ENCODE assay signal across 18 mouse cellular contexts in genomic region chr13:92398491-92399384, GRCm38 (mm10). TPM values are rescaled to one million over a fixed set of nuclear protein-coding genes. Genes with fewer than 3 reads are reported as not detected.
A peak's percentile ranks its signal among the peaks of the same experiment; 100 is the strongest.
DNase-seq lines count a peak whose midpoint lies in the region; ATAC-seq and TF ChIP-seq lines count a peak whose summit lies in the region.
"Had no signal": no experiment of that assay in that cellular context is flagged by ENCODE, and none has a peak within 500 bp of the region (broad histone marks: within the 10 kb centered on the region; RNA-seq: fewer than 3 reads in every experiment).

No protein-coding gene starts in this region.

- H3K4me3 ChIP-seq in forebrain, embryonic 14.5 days (ENCODE audit: low read depth, low read length), result no peak overlapping the region
- H3K4me3 ChIP-seq in forebrain, embryonic 11.5 days (ENCODE audit: low read depth, low read length), result no peak overlapping the region
- no peak overlapping the region for H3K4me3 ChIP-seq in midbrain, embryonic 16.5 days (ENCODE audit: low read depth, low read length)
- H3K4me3 ChIP-seq in midbrain, embryonic 13.5 days (replicated peaks), result no peak overlapping the region
- no peak overlapping the region for H3K4me3 ChIP-seq in cerebellum, adult 2 months (replicated peaks; ENCODE audit: insufficient read depth, low read depth, low read length)
- H3K4me3 ChIP-seq: liver, embryonic 12.5 days had no signal

- H3K9ac ChIP-seq in forebrain, embryonic 14.5 days (ENCODE audit: low read length), result no peak overlapping the region
- H3K9ac ChIP-seq in forebrain, embryonic 11.5 days (ENCODE audit: low read length), result no peak overlapping the region
- no peak overlapping the region for H3K9ac ChIP-seq in midbrain, embryonic 16.5 days (ENCODE audit: low read depth, low read length)
- H3K9ac ChIP-seq in midbrain, embryonic 13.5 days (replicated peaks), result no peak overlapping the region
- H3K9ac ChIP-seq: liver, embryonic 12.5 days had no signal

- H3K36me3 ChIP-seq in forebrain, embryonic 14.5 days (ENCODE audit: control insufficient read depth, insufficient read depth, low read length), result no peaks in the 10 kb centered on the region
- H3K36me3 ChIP-seq in forebrain, embryonic 11.5 days (ENCODE audit: control insufficient read depth, insufficient read depth, low read length), result no peaks in the 10 kb centered on the region
- H3K36me3 ChIP-seq in midbrain, embryonic 16.5 days (ENCODE audit: control insufficient read depth, insufficient read depth, low read length), result no peaks in the 10 kb centered on the region
- no peaks in the 10 kb centered on the region for H3K36me3 ChIP-seq in midbrain, embryonic 13.5 days
- H3K36me3 ChIP-seq: liver, embryonic 12.5 days had no signal

- no peak for TF ChIP-seq POLR2A in cerebellum, adult 2 months (IDR thresholded peaks at IDR 0.05; ENCODE audit: borderline replicate concordance, insufficient read depth, low read length)

- H3K4me1 ChIP-seq in forebrain, embryonic 14.5 days (ENCODE audit: control insufficient read depth, insufficient read depth, low read length), result no peaks in the 10 kb centered on the region
- H3K4me1 ChIP-seq in forebrain, embryonic 11.5 days (replicated peaks; ENCODE audit: control insufficient read depth, insufficient read depth, low read length), result no peaks in the 10 kb centered on the region
- H3K4me1 ChIP-seq in midbrain, embryonic 16.5 days (ENCODE audit: control insufficient read depth, insufficient read depth, low read length), result no peaks in the 10 kb centered on the region
- H3K4me1 ChIP-seq in midbrain, embryonic 13.5 days (replicated peaks), result no peaks in the 10 kb centered on the region
- H3K4me1 ChIP-seq in cerebellum, adult 2 months (ENCODE audit: control insufficient read depth, insufficient read depth, low read length), result peaks cover 8% of the 10 kb centered on the region
- H3K4me1 ChIP-seq: liver, embryonic 12.5 days had no signal

- H3K27me3 ChIP-seq in forebrain, embryonic 14.5 days (replicated peaks; ENCODE audit: control insufficient read depth, insufficient read depth, low read length), result no peaks in the 10 kb centered on the region
- H3K27me3 ChIP-seq in forebrain, embryonic 11.5 days (ENCODE audit: control insufficient read depth, insufficient read depth, low read length), result no peaks in the 10 kb centered on the region
- H3K27me3 ChIP-seq in midbrain, embryonic 16.5 days (ENCODE audit: control insufficient read depth, insufficient read depth, low read depth, low read length), result no peaks in the 10 kb centered on the region
- H3K27me3 ChIP-seq in midbrain, embryonic 13.5 days, result no peaks in the 10 kb centered on the region
- no peaks in the 10 kb centered on the region for H3K27me3 ChIP-seq in cerebellum, adult 2 months (ENCODE audit: control insufficient read depth, insufficient read depth, low read length)
- H3K27me3 ChIP-seq: liver, embryonic 12.5 days had no signal

- DNase-seq in forebrain, embryonic 14.5 days (ENCODE audit: low spot score), result peak; percentile 10
- no peak for DNase-seq in forebrain, embryonic 11.5 days (ENCODE audit: low spot score)
- DNase-seq in cerebellum, adult 2 months, result peak; percentile 43 to 54
- no peak for DNase-seq in thymus, adult 18-20 months
- DNase-seq in right cerebral cortex, postnatal 25 days, result no peak
- DNase-seq: heart, postnatal 14 days; kidney, postnatal 14 days; layer of hippocampus, adult 9-11 months; lung, postnatal 10 days; thymus, postnatal 4 days had no signal

- WGBS in forebrain, embryonic 14.5 days, result 65% methylated on average over 11 of the region's 11 CpGs
- 68% methylated on average over 11 of the region's 11 CpGs for WGBS in forebrain, embryonic 11.5 days
- WGBS in midbrain, embryonic 16.5 days, result 59% methylated on average over 11 of the region's 11 CpGs
- 63% methylated on average over 11 of the region's 11 CpGs for WGBS in midbrain, embryonic 13.5 days
- 12% methylated on average over 11 of the region's 11 CpGs for WGBS in cerebellum, adult 2 months

- H3K9me3 ChIP-seq in forebrain, embryonic 14.5 days (replicated peaks; ENCODE audit: control insufficient read depth, low read length), result no peaks in the 10 kb centered on the region
- H3K9me3 ChIP-seq in forebrain, embryonic 11.5 days (ENCODE audit: control insufficient read depth, low read length), result no peaks in the 10 kb centered on the region
- no peaks in the 10 kb centered on the region for H3K9me3 ChIP-seq in midbrain, embryonic 16.5 days (replicated peaks; ENCODE audit: control insufficient read depth, low read length, poor library complexity, severe bottlenecking)
- no peaks in the 10 kb centered on the region for H3K9me3 ChIP-seq in midbrain, embryonic 13.5 days
- H3K9me3 ChIP-seq: liver, embryonic 12.5 days had no signal

- no peak overlapping the region for H3K4me2 ChIP-seq in forebrain, embryonic 14.5 days (ENCODE audit: low read length)
- no peak overlapping the region for H3K4me2 ChIP-seq in forebrain, embryonic 11.5 days (ENCODE audit: low read depth, low read length, severe bottlenecking)
- no peak overlapping the region for H3K4me2 ChIP-seq in midbrain, embryonic 16.5 days (ENCODE audit: low read length)
- H3K4me2 ChIP-seq in midbrain, embryonic 13.5 days (replicated peaks), result no peak overlapping the region
- H3K4me2 ChIP-seq: liver, embryonic 12.5 days had no signal

- H3K27ac ChIP-seq in forebrain, embryonic 14.5 days (ENCODE audit: low read depth, low read length), result no peak overlapping the region
- no peak overlapping the region for H3K27ac ChIP-seq in forebrain, embryonic 11.5 days (ENCODE audit: low read depth, low read length)
- H3K27ac ChIP-seq in midbrain, embryonic 16.5 days (ENCODE audit: low read length), result no peak overlapping the region
- H3K27ac ChIP-seq in midbrain, embryonic 13.5 days, result no peak overlapping the region
- no peak overlapping the region for H3K27ac ChIP-seq in cerebellum, adult 2 months (ENCODE audit: insufficient read depth, low read length)
- H3K27ac ChIP-seq: liver, embryonic 12.5 days; stomach, postnatal 0 days had no signal

- no peak for TF ChIP-seq CTCF in cerebellum, adult 2 months (IDR thresholded peaks at IDR 0.05; ENCODE audit: borderline replicate concordance, insufficient read depth, low read depth, low read length)

- ATAC-seq in forebrain, embryonic 14.5 days, result no peak
- ATAC-seq in forebrain, embryonic 11.5 days (replicated peaks; ENCODE audit: low FRiP score), result no peak
- peak; percentile 70 for ATAC-seq in midbrain, embryonic 16.5 days
- no peak for ATAC-seq in midbrain, embryonic 13.5 days
- ATAC-seq: intestine, embryonic 16.5 days; liver, embryonic 12.5 days had no signal

RNA-seq across cellular contexts. Expression of gene Ankrd34b, which starts 27.0 kb away (rescaled TPM):
- 0.22 and 0.74 TPM in 2 replicates for polyA plus RNA-seq in forebrain, embryonic 14.5 days (2014; fragmentation: Nextera tagmentation; extraction: Ambion mirVana)
- polyA plus RNA-seq in forebrain, embryonic 11.5 days (2014; fragmentation: Nextera tagmentation; extraction: Ambion mirVana), result 0.08 TPM in 1 of 2 replicates, not detected in the other
- 3.6 and 3.8 TPM in 2 replicates for polyA plus RNA-seq in midbrain, embryonic 16.5 days (2015; fragmentation: Nextera tagmentation; extraction: Ambion mirVana)
- 0.99 and 1.4 TPM in 2 replicates for polyA plus RNA-seq in midbrain, embryonic 13.5 days (2015; fragmentation: Nextera tagmentation; extraction: Ambion mirVana)
- polyA plus RNA-seq in cerebellum, adult 2 months (2012; rRNA removed), result 22.4 and 23.9 TPM in 2 replicates
- polyA plus RNA-seq: C2C12; embryonic facial prominence, embryonic 11.5 days; liver, embryonic 12.5 days; spleen, adult 2 months had no signal

RNA-seq across cellular contexts. Expression of gene Msh3, which starts 43.9 kb away (rescaled TPM):
- 26.9 and 29.7 TPM in 2 replicates for polyA plus RNA-seq in forebrain, embryonic 14.5 days (2014; fragmentation: Nextera tagmentation; extraction: Ambion mirVana)
- 39.0 and 43.8 TPM in 2 replicates for polyA plus RNA-seq in forebrain, embryonic 11.5 days (2014; fragmentation: Nextera tagmentation; extraction: Ambion mirVana)
- polyA plus RNA-seq in midbrain, embryonic 16.5 days (2015; fragmentation: Nextera tagmentation; extraction: Ambion mirVana), result 21.8 and 25.0 TPM in 2 replicates
- 26.7 and 27.3 TPM in 2 replicates for polyA plus RNA-seq in midbrain, embryonic 13.5 days (2015; fragmentation: Nextera tagmentation; extraction: Ambion mirVana)
- 23.7 and 25.1 TPM in 2 replicates for polyA plus RNA-seq in cerebellum, adult 2 months (2012; rRNA removed)

RNA-seq across cellular contexts. Expression of gene Dhfr, which starts 44.2 kb away (rescaled TPM):
- 9.1 and 10.8 TPM in 2 replicates for polyA plus RNA-seq in forebrain, embryonic 14.5 days (2014; fragmentation: Nextera tagmentation; extraction: Ambion mirVana)
- polyA plus RNA-seq in forebrain, embryonic 11.5 days (2014; fragmentation: Nextera tagmentation; extraction: Ambion mirVana), result 29.1 and 29.6 TPM in 2 replicates
- 3.2 and 3.3 TPM in 2 replicates for polyA plus RNA-seq in midbrain, embryonic 16.5 days (2015; fragmentation: Nextera tagmentation; extraction: Ambion mirVana)
- polyA plus RNA-seq in midbrain, embryonic 13.5 days (2015; fragmentation: Nextera tagmentation; extraction: Ambion mirVana), result 8.5 and 8.6 TPM in 2 replicates
- 2.8 TPM in 2 replicates for polyA plus RNA-seq in cerebellum, adult 2 months (2012; rRNA removed)

Comparison
In these comparisons a context has a peak if more than half of its experiments do, and no peak if none do; other contexts are left out.
1. DNase-seq: peak in forebrain, embryonic 14.5 days (single experiment) and cerebellum, adult 2 months (2 of 2); none in forebrain, embryonic 11.5 days (single experiment), thymus, adult 18-20 months (0 of 2) and right cerebral cortex, postnatal 25 days (single experiment).